Mouse (Mus musculus): ENCODE results near the gene H2al1g. TPM values are rescaled to one million over a fixed set of nuclear protein-coding genes. Genes with fewer than 3 reads are reported as not detected.
"Not testable (repeated sequence)": the region's sequence is repeated elsewhere in the genome, so short reads cannot be mapped to it uniquely, and the experiment has no call there.

The H2al1g gene
- polyA plus RNA-seq, 1 experiment from 2014 or later = not detected

DNA sequence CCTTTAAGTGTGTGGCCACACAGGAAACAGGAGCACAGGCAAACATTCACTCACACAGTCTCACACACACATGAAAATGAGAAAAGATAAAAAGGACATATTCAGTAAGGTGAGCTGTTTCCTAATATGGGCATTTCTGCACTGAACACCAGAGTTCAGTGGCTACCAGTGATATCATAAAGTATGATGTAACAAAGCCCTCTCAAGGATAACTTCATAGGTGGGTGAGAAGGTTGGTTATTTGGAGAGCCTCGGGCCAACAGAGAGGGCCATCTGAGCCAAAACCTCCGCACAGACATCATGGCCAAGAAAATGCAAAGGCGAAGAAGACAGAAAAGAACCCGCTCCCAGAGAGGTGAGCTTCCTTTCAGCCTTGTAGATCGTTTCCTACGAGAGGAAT lies 3.1 kb downstream of the H2al1g start, which contains the start of gene H2al1h:
H2al1h (plus strand) TSS at position 301 of the 400 bp plus-strand sequence.
- H3K4me3 ChIP-seq; H3K36me3 ChIP-seq; H3K27ac ChIP-seq (replicated peaks); ATAC-seq (replicated peaks); H3K4me2 ChIP-seq (replicated peaks); H3K27me3 ChIP-seq; H3K9ac ChIP-seq (replicated peaks); H3K4me1 ChIP-seq; H3K9me3 ChIP-seq: not testable (repeated sequence)
- no CpG with 5 or more reads among the region's 6 CpGs for WGBS

DNA sequence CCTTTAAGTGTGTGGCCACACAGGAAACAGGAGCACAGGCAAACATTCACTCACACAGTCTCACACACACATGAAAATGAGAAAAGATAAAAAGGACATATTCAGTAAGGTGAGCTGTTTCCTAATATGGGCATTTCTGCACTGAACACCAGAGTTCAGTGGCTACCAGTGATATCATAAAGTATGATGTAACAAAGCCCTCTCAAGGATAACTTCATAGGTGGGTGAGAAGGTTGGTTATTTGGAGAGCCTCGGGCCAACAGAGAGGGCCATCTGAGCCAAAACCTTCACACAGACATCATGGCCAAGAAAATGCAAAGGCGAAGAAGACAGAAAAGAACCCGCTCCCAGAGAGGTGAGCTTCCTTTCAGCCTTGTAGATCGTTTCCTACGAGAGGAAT lies 6.3 kb downstream of the H2al1g start, which contains the start of gene H2al1i:
H2al1i (plus strand) TSS at position 301 of the 400 bp plus-strand sequence.
- H3K27ac ChIP-seq (replicated peaks); H3K4me2 ChIP-seq (replicated peaks); H3K9ac ChIP-seq (replicated peaks); H3K4me3 ChIP-seq; H3K36me3 ChIP-seq; H3K9me3 ChIP-seq; H3K4me1 ChIP-seq; ATAC-seq (replicated peaks); H3K27me3 ChIP-seq: not testable (repeated sequence)
- 100% methylated on average over 3 of the region's 5 CpGs for WGBS

DNA sequence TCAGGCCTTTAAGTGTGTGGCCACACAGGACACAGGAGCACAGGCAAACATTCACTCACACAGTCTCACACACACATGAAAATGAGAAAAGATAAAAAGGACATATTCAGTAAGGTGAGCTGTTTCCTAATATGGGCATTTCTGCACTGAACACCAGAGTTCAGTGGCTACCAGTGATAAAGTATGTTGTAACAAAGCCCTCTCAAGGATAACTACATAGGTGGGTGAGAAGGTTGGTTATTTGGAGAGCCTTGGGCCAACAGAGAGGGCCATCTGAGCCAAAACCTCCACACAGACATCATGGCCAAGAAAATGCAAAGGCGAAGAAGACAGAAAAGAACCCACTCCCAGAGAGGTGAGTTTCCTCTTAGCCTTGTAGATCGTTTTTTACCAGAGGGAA lies 9.5 kb downstream of the H2al1g start, which contains the start of gene H2al1j:
H2al1j (plus strand) TSS at position 301 of the 400 bp plus-strand sequence.
- 82% methylated on average over 2 of the region's 2 CpGs for WGBS
- H3K4me3 ChIP-seq; H3K36me3 ChIP-seq; H3K9ac ChIP-seq (replicated peaks); ATAC-seq (replicated peaks); H3K27me3 ChIP-seq; H3K4me1 ChIP-seq; H3K9me3 ChIP-seq; H3K4me2 ChIP-seq (replicated peaks); H3K27ac ChIP-seq (replicated peaks): not testable (repeated sequence)

DNA sequence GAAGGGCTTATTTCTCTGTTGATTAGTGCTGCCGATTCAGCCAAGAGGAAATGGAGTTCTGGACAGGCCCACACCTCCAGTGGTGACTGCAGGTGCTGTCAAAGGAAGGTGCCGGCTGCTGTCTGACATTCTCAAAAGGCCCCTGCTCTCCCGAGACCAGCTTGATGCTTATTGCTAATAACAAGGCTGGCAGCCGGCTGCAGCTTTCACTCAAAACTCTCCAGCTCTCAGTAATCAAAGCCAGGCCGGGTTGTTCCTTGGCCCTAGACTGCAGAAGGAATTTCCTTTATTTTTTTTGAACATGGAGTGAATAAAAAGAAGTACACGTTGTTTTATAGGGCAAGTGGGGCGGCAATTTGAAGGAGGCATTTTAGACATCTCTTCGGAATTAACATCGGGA lies 27.7 kb downstream of the H2al1g start:
- H3K27me3 ChIP-seq = no peaks in the 10 kb centered on the region
- H3K4me3 ChIP-seq = no peak overlapping the region
- no peaks in the 10 kb centered on the region for H3K9me3 ChIP-seq
- no peak for ATAC-seq (replicated peaks)
- H3K4me2 ChIP-seq (replicated peaks) = no peak overlapping the region
- no peaks in the 10 kb centered on the region for H3K36me3 ChIP-seq
- H3K9ac ChIP-seq (replicated peaks) = no peak overlapping the region
- 48% methylated on average over 9 of the region's 9 CpGs for WGBS
- H3K4me1 ChIP-seq = peaks cover 3% of the 10 kb centered on the region; the same call in 1 of the 2 replicates
- H3K27ac ChIP-seq (replicated peaks) = peak overlapping the region; percentile 46

GRCm38 (mm10) chrX:11346756-11347155 lies 28.7 kb downstream of the H2al1g start:
- Histone ChIP-seq H3K27ac (replicated peaks) (no peak overlapping the region), H3K9me3 (no peaks in the 10 kb centered on the region), H3K4me2 (replicated peaks) (no peak overlapping the region), H3K9ac (replicated peaks) (no peak overlapping the region), H3K36me3 (no peaks in the 10 kb centered on the region), H3K27me3 (no peaks in the 10 kb centered on the region), H3K4me1 (peaks cover 3% of the 10 kb centered on the region; the same call in 1 of the 2 replicates), H3K4me3 (no peak overlapping the region)
- 78% methylated on average over 3 of the region's 3 CpGs for WGBS
- no peak for ATAC-seq (replicated peaks)

GRCm38 (mm10) chrX:11360823-11361222 lies 42.8 kb downstream of the H2al1g start:
- Histone ChIP-seq H3K27me3 (no peaks in the 10 kb centered on the region), H3K4me1 (peaks cover 9% of the 10 kb centered on the region), H3K36me3 (no peaks in the 10 kb centered on the region), H3K4me2 (replicated peaks) (no peak overlapping the region), H3K9ac (replicated peaks) (no peak overlapping the region), H3K9me3 (no peaks in the 10 kb centered on the region), H3K27ac (replicated peaks) (no peak overlapping the region), H3K4me3 (no peak overlapping the region)
- 86% methylated on average over 6 of the region's 6 CpGs for WGBS
- no peak for ATAC-seq (replicated peaks)

DNA sequence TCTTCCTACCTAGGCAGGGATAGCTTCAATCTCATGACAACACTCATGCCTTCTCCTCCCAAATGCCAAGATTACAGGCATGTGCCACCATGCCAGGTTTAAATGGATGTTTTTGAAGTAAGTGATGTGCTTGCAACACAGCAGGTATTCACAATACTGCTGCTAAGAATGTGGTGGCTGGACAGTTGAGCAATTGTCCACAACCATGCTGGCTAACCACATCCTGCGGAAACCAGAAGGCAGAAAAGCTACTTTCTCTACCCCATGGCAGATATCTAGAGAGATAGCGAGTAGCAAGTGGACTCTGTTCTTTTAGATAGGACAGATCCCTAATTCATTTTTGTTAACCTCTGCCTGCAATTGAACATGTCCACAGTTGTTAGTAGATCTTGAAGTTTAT lies 43.2 kb downstream of the H2al1g start:
- Histone ChIP-seq H3K36me3 (no peaks in the 10 kb centered on the region), H3K27ac (replicated peaks) (no peak overlapping the region), H3K4me3 (no peak overlapping the region), H3K27me3 (no peaks in the 10 kb centered on the region), H3K9me3 (no peaks in the 10 kb centered on the region), H3K9ac (replicated peaks) (no peak overlapping the region), H3K4me1 (peaks cover 9% of the 10 kb centered on the region), H3K4me2 (replicated peaks) (no peak overlapping the region)
- ATAC-seq (replicated peaks) = no peak
- 98% methylated on average over 2 of the region's 2 CpGs for WGBS

DNA sequence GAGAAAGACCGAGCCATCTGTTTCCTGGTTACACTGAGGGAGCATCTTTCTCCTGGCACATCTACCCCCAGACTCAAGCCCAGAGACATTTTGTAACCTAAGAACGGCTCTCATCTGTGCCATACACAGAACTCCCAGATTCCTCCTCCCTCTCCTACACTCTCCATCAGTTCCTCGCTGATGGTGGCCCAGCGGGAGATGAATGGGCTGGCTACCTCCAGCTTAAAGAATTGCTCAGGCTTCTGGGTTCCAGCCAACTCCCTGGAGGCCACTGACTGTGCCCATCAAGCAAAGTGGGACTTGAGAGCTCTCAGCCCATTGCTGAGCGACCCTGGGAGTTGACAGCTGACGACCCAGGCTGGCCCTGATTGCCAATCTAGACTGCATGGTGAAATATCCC lies 45.8 kb downstream of the H2al1g start:
- H3K27me3 ChIP-seq = no peaks in the 10 kb centered on the region
- H3K9ac ChIP-seq (replicated peaks) = no peak overlapping the region
- H3K9me3 ChIP-seq = no peaks in the 10 kb centered on the region
- peak; percentile 85 for ATAC-seq (replicated peaks)
- no peak overlapping the region for H3K4me3 ChIP-seq
- H3K4me1 ChIP-seq = peaks cover 9% of the 10 kb centered on the region
- H3K4me2 ChIP-seq (replicated peaks) = no peak overlapping the region
- H3K36me3 ChIP-seq = no peaks in the 10 kb centered on the region
- 0 out of 2 replicates have a peak overlapping the region, but pooled peaks have one; percentile 14 for H3K27ac ChIP-seq (replicated peaks)
- WGBS = 32% methylated on average over 6 of the region's 6 CpGs

DNA sequence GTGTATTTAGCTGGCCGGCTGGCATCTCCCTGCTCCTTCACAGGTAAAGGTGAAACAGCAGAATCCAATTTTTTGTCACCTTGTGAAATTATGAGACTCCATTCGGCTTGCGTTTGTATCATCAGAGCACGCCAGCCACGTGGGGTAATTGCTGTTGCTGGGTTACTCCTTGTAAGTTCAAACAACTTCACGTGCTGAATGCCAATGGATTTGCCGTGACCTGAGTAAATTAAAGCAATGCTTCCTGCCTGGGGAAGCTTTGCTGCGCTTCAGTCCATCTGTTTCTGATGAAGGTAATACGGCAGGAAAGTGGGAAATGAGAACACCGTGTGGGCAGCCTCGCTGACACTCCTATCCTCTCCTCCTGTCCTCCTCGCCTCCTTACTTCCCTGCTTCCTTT lies 47.1 kb downstream of the H2al1g start:
- Histone ChIP-seq H3K9ac (replicated peaks) (no peak overlapping the region), H3K27me3 (no peaks in the 10 kb centered on the region), H3K4me3 (no peak overlapping the region), H3K36me3 (no peaks in the 10 kb centered on the region), H3K27ac (replicated peaks) (no peak overlapping the region), H3K4me2 (replicated peaks) (no peak overlapping the region), H3K4me1 (peaks cover 9% of the 10 kb centered on the region), H3K9me3 (no peaks in the 10 kb centered on the region)
- WGBS = 53% methylated on average over 12 of the region's 12 CpGs
- ATAC-seq (replicated peaks) = no peak

Other genes with a start within 250 kb of the H2al1g start
- not detected in 2 replicates for gene H2al1a, start 19.0 kb upstream of the H2al1g start, polyA plus RNA-seq (2015; fragmentation: Nextera tagmentation; extraction: Ambion mirVana)
- not detected in 2 replicates for gene H2al1b, start 15.8 kb upstream of the H2al1g start, polyA plus RNA-seq (2015; fragmentation: Nextera tagmentation; extraction: Ambion mirVana)
- not detected in 2 replicates for gene H2al1c, start 12.6 kb upstream of the H2al1g start, polyA plus RNA-seq (2015; fragmentation: Nextera tagmentation; extraction: Ambion mirVana)
- not detected in 2 replicates for gene H2al1d, start 9.4 kb upstream of the H2al1g start, polyA plus RNA-seq (2015; fragmentation: Nextera tagmentation; extraction: Ambion mirVana)
- not detected in 2 replicates for gene H2al1e, start 6.3 kb upstream of the H2al1g start, polyA plus RNA-seq (2015; fragmentation: Nextera tagmentation; extraction: Ambion mirVana)
- gene H2al1f, start 3.1 kb upstream of the H2al1g start, polyA plus RNA-seq (2015; fragmentation: Nextera tagmentation; extraction: Ambion mirVana) = not detected in 2 replicates
- not detected in 2 replicates for gene H2al1h, start 3.2 kb downstream of the H2al1g start, polyA plus RNA-seq (2015; fragmentation: Nextera tagmentation; extraction: Ambion mirVana)
- not detected in 2 replicates for gene H2al1i, start 6.4 kb downstream of the H2al1g start, polyA plus RNA-seq (2015; fragmentation: Nextera tagmentation; extraction: Ambion mirVana)
- not detected in 2 replicates for gene H2al1j, start 9.6 kb downstream of the H2al1g start, polyA plus RNA-seq (2015; fragmentation: Nextera tagmentation; extraction: Ambion mirVana)

Measured in forebrain, embryonic 15.5 days (tissue).